Mouse (Mus musculus): ENCODE measurements around the gene Slc6a17.
A peak's percentile ranks its signal among the peaks of the same experiment; 100 is the strongest.

Gene Slc6a17

GRCm38 (mm10) chr3:107466577-107466976, 51.2 kb downstream of the Slc6a17 start:
- peak; percentile 28 to 71 for DNase-seq (ENCODE audit: low spot score in 2 of 2)

GRCm38 (mm10) chr3:107462160-107462559, 55.7 kb downstream of the Slc6a17 start:
- peak; percentile 17 to 70 for DNase-seq (ENCODE audit: low spot score in 2 of 2)

- no peak for DNase-seq (ENCODE audit: low spot score in 2 of 2)
Measured at GRCm38 (mm10) chr3:107459773-107460431, 57.9 kb downstream of the Slc6a17 start.

- no peak for DNase-seq (ENCODE audit: low spot score in 2 of 2)
Measured at GRCm38 (mm10) chr3:107459196-107459772, 58.5 kb downstream of the Slc6a17 start, which contains the start of gene Kcnc4. Gene Kcnc4 (minus strand): TSS chr3:107459552.

GRCm38 (mm10) chr3:107458528-107459195, 59.2 kb downstream of the Slc6a17 start:
- peak in 1 of 2 experiments; percentile 23 for DNase-seq (ENCODE audit: low spot score in 2 of 2)

- no peak for DNase-seq (ENCODE audit: low spot score in 2 of 2)
Measured at GRCm38 (mm10) chr3:107458104-107458503, 59.7 kb downstream of the Slc6a17 start.

- DNase-seq (ENCODE audit: low spot score in 2 of 2), result no peak
Measured at GRCm38 (mm10) chr3:107454280-107454679, 63.5 kb downstream of the Slc6a17 start.

GRCm38 (mm10) chr3:107446822-107447221, 71.0 kb downstream of the Slc6a17 start:
- no peak for DNase-seq (ENCODE audit: low spot score in 2 of 2)

GRCm38 (mm10) chr3:107443866-107444265, 74.0 kb downstream of the Slc6a17 start:
- DNase-seq (ENCODE audit: low spot score in 2 of 2), result no peak

- DNase-seq (ENCODE audit: low spot score in 2 of 2), result no peak
Measured at GRCm38 (mm10) chr3:107442191-107442590, 75.6 kb downstream of the Slc6a17 start.

GRCm38 (mm10) chr3:107441306-107441705, 76.5 kb downstream of the Slc6a17 start:
- DNase-seq (ENCODE audit: low spot score in 2 of 2), result no peak

GRCm38 (mm10) chr3:107439280-107439679, 78.5 kb downstream of the Slc6a17 start:
- no peak for DNase-seq (ENCODE audit: low spot score in 2 of 2)

- no peak for DNase-seq (ENCODE audit: low spot score in 2 of 2)
Measured at GRCm38 (mm10) chr3:107437666-107438065, 80.2 kb downstream of the Slc6a17 start.

GRCm38 (mm10) chr3:107436434-107436833, 81.4 kb downstream of the Slc6a17 start:
- DNase-seq (ENCODE audit: low spot score in 2 of 2), result no peak

- DNase-seq (ENCODE audit: low spot score in 2 of 2), result no peak
Measured at GRCm38 (mm10) chr3:107433614-107434013, 84.2 kb downstream of the Slc6a17 start.

GRCm38 (mm10) chr3:107431268-107431667, 86.5 kb downstream of the Slc6a17 start:
- DNase-seq (ENCODE audit: low spot score in 2 of 2), result no peak

GRCm38 (mm10) chr3:107424258-107425041, 93.4 kb downstream of the Slc6a17 start:
- no peak for DNase-seq (ENCODE audit: low spot score in 2 of 2)

GRCm38 (mm10) chr3:107420156-107420555, 97.7 kb downstream of the Slc6a17 start:
- no peak for DNase-seq (ENCODE audit: low spot score in 2 of 2)

Data from thymus, postnatal 10 days (tissue).